Mouse (Mus musculus): ENCODE results near the gene Fabp1. TPM values are rescaled to one million over a fixed set of nuclear protein-coding genes. Genes with fewer than 3 reads are reported as not detected.

Gene Fabp1
- total RNA-seq, 2 experiments from 2014 or later = not detected

DNA sequence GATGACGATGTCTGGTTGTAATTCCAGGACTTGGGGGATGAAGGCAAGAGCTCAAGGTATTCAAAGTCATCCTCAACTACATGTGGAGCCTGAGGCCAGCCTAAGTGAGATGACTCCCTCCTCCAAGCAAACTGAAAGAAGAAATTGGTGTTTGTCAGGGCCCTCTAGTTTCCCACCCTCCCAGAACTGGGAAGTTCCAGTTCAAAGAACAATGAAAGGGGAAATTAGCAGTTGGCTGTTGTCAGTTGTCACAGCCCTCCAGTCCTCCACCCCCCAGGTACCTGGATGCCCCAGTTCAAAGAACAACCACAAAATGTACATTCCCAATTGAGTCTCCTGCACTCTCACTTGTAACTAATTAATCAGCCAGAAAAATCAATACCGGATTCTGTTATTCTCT, 9.1 kb downstream of the Fabp1 start:
- DNase-seq (ENCODE audit: extremely low spot score in 1 of 2, low spot score in 1 of 2) = no peak

- no peak for DNase-seq (ENCODE audit: extremely low spot score in 1 of 2, low spot score in 1 of 2)
Observed at GRCm38 (mm10) chr6:71211917-71212316, 12.3 kb downstream of the Fabp1 start.

DNA sequence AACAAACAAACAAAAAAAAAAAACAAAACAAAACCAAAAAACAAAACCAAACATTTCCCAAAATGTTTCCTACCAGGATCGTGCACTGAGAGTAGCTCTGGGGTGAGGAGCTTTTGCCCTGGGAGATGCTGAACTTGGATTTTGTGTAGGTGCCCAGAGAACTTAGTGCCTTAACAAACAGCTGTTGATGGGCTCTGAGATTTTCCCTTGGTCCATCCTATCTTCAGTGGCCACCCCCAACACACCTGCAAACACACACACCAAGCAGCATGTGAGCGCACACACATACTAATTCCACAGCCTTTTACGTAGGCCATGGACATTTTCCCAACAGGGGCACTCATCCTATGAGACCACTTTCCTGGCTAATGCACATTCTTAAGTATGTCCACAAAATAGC, 12.8 kb downstream of the Fabp1 start:
- DNase-seq (ENCODE audit: extremely low spot score in 1 of 2, low spot score in 1 of 2) = no peak

GRCm38 (mm10) chr6:71221501-71221900, 21.9 kb downstream of the Fabp1 start:
- DNase-seq (ENCODE audit: extremely low spot score in 1 of 2, low spot score in 1 of 2) = no peak

- no peak for DNase-seq (ENCODE audit: extremely low spot score in 1 of 2, low spot score in 1 of 2)
Observed at GRCm38 (mm10) chr6:71224184-71224943, 24.7 kb downstream of the Fabp1 start.

DNA sequence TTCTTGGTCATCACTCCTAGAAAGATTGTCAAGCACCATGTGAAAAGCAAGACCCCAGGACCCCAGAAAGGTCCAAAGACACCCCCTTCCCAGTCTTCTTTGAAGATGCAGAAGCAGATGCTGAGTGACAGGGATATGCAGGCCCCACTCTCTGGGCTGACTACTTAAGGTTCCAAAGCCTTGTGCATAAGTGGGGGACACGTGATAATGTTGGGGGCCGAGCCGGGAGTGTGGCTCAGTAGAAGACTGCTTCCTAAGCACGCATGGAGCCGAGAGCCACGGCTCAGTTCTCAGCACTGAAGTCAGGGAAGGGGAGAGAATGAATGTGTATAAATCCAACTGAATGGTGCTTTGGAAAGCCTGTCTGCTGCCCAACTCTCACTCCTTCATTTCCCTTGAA, 26.9 kb downstream of the Fabp1 start:
- DNase-seq (ENCODE audit: extremely low spot score in 1 of 2, low spot score in 1 of 2) = no peak

DNA sequence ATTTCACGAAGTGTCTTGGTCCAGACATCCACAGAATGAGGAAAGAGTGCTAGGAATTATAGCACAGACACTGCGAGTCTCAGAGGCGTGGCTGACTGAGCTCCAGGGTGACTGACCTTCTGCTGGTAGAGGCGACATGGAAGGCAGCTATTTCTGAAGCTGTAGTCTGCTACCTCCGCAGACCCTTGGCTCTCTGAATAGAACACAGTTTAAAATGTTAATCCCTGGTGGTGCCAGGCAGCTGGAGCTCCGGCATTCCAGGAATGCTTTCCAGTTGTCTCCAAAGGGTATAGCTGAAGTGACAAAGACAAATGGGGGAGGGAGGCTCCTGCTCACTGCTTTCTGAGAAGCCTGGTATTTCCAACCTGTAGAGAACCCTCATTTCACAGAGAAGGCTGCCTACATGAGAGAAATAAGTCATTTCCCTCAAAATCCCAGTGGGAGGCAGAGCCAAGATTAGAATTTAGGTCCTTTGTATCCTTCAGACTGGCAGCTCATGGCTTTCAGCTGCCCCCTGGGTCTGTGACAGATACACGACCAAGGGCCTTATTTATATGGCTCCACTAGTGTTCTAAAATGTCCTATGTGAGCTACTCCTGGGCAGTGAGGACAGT, 27.6 kb downstream of the Fabp1 start:
- DNase-seq (ENCODE audit: extremely low spot score in 1 of 2, low spot score in 1 of 2) = no peak

DNA sequence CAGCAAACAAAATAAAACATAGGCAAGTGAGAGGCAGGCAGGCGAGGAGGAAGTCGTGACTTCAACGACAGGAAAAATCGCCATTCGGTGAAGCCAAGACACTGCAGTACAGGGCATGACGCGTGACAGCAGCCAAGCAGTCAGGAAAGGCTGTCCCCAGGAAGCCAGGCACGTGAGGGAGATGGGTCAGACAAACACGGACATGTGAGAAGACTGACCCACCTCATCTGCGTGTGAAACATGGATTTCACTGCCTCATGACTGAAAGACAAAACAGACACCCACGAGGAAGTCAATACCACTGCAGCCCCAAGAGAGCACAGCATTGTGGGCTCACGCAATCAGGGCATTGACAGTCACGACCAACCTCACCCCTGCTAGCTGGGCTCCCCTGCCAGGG, 35.5 kb downstream of the Fabp1 start:
- no peak for DNase-seq (ENCODE audit: extremely low spot score in 1 of 2, low spot score in 1 of 2)

DNA sequence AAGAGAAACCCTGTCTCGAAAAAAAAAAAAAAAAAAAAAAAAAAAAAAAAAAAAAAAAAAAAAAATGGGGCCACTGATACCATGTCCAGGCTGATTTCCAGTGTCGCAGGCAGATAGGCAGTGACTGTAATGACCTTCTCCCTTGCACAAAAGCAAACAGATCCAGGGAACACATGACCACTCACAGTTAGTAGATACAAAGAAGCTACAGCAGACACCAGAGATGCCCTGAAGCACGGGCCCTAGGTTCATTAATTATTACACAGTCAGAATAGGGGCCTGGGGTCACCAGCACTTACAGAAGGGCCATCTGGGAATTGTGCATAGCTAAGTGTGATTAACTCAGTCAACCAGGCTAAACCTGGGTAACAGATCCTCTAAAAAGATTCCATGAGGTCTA, 36.3 kb downstream of the Fabp1 start:
- DNase-seq (ENCODE audit: extremely low spot score in 1 of 2, low spot score in 1 of 2) = no peak

- no peak for DNase-seq (ENCODE audit: extremely low spot score in 1 of 2, low spot score in 1 of 2)
Observed at GRCm38 (mm10) chr6:71236506-71236905, 36.9 kb downstream of the Fabp1 start.

GRCm38 (mm10) chr6:71237031-71237431, 37.4 kb downstream of the Fabp1 start:
- no peak for DNase-seq (ENCODE audit: extremely low spot score in 1 of 2, low spot score in 1 of 2)

- DNase-seq (ENCODE audit: extremely low spot score in 1 of 2, low spot score in 1 of 2) = no peak
Observed at GRCm38 (mm10) chr6:71239069-71239750, 39.6 kb downstream of the Fabp1 start.

GRCm38 (mm10) chr6:71240831-71241230, 41.2 kb downstream of the Fabp1 start:
- DNase-seq (ENCODE audit: extremely low spot score in 1 of 2, low spot score in 1 of 2) = no peak

DNA sequence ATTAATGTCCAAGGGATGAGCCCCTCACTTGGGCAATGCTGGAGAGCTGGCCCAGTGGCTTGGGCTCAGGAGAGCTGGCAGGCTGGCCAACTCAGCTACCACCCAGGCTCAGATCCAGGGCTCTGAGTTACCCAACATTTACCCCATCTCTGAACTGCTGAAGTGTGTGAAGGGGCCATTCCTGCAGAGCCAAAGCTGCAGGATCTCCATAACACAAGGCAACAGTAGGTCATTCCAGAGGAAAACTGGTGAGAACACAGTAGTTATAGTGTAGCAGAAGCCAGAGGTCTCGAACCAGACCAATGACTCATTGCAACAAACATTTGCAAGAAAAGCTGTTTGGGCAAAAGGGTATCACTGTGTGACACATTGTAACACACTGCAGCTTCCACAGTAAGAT, 43.2 kb downstream of the Fabp1 start:
- DNase-seq (ENCODE audit: extremely low spot score in 1 of 2, low spot score in 1 of 2) = no peak

GRCm38 (mm10) chr6:71243258-71243657, 43.6 kb downstream of the Fabp1 start:
- DNase-seq (ENCODE audit: extremely low spot score in 1 of 2, low spot score in 1 of 2) = no peak

GRCm38 (mm10) chr6:71248420-71248819, 48.8 kb downstream of the Fabp1 start:
- no peak for DNase-seq (ENCODE audit: extremely low spot score in 1 of 2, low spot score in 1 of 2)

- no peak for DNase-seq (ENCODE audit: extremely low spot score in 1 of 2, low spot score in 1 of 2)
Observed at GRCm38 (mm10) chr6:71249615-71250014, 50.0 kb downstream of the Fabp1 start.

DNA sequence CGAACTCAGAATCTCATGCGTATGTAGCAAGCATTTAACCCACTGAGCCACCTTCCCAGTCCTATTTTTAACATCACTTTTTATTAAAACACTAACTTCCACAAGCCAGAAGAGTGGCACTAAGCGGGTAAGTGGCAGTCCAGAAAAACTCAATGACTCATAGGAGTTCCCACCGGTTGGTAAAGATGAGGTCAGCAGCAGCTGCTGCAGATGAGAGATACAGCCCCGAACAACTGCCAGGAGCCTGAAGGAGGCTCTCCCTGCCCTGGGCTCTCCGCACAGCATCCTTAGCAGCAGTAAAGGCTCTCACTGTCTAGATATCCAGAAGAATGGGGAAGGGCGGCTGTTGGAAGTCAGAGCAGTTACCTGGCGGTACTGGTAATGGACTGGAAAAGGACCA, 51.3 kb downstream of the Fabp1 start:
- DNase-seq (ENCODE audit: extremely low spot score in 1 of 2, low spot score in 1 of 2) = no peak

DNA sequence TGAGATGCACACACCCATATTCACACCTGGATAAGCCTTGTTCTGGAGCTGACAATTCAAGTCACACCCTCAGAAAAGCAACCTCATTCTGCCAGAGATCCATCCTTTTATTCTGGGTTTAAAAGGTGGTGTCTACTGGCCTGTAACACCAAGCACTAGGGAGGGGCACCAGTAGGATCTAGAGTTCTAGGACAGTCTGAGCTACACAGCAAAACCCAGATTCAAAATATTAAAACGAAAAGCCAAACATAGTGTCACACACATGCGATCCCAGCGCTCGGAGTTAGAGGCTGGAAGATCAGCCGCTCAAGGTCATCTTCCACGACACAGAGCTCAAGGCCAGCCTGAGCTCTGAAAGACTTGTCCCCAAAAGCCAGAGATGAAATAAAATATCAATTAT, 54.8 kb downstream of the Fabp1 start:
- DNase-seq (ENCODE audit: extremely low spot score in 1 of 2, low spot score in 1 of 2) = no peak
